Mouse (Mus musculus): Measurements from ENCODE around the gene Mphosph10. TPM values are rescaled to one million over a fixed set of nuclear protein-coding genes. Genes with fewer than 3 reads are reported as not detected.

The Mphosph10 gene
- polyA plus RNA-seq, 1 experiment from 2014 or later = 25.9 TPM

DNA sequence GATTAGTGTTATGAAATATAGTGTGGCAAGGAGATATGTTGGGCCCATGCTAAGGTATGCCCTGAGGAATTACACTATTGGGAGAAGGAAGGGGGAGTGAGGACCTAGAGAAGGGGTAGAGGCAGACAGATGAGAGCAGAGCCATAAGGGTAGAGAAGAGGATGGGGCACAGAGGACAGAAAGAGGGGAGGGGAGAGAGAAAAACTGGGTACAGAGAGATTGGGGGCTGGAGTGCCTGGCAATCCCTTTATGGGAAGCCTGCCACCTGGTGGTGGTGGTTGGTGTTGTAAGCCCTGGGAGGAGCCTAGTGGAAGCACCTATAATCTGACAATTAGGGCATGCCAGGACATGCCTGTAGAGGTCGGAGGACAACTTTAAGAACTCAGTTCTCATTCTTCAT lies 65.2 kb downstream of the Mphosph10 start:
- ATAC-seq (replicated peaks; ENCODE audit: extremely low read depth, insufficient read depth, low FRiP score) = no peak
- H3K9me3 ChIP-seq (replicated peaks; ENCODE audit: control insufficient read depth, low read length) = no peaks in the 10 kb centered on the region
- H3K4me2 ChIP-seq (ENCODE audit: low read depth, low read length) = no peak overlapping the region
- H3K27ac ChIP-seq (ENCODE audit: low read length) = no peak overlapping the region
- H3K9ac ChIP-seq (ENCODE audit: low read length) = no peak overlapping the region
- no peaks in the 10 kb centered on the region for H3K4me1 ChIP-seq (ENCODE audit: control insufficient read depth, insufficient read depth, low read length)
- H3K36me3 ChIP-seq (ENCODE audit: control insufficient read depth, insufficient read depth) = peaks cover 8% of the 10 kb centered on the region
- no peak overlapping the region for H3K4me3 ChIP-seq (ENCODE audit: low read length)
- no peaks in the 10 kb centered on the region for H3K27me3 ChIP-seq (ENCODE audit: control insufficient read depth, insufficient read depth, low read length)
- 30% methylated on average over 1 of the region's 1 CpGs for WGBS

Other genes with a start within 250 kb of the Mphosph10 start
- 0.32 TPM in 1 of 2 replicates, not detected in the other for gene Trpm1, start 238.4 kb downstream of the Mphosph10 start, polyA plus RNA-seq (2015; fragmentation: Nextera tagmentation; extraction: Ambion mirVana)
- gene Mtmr10, start 104.6 kb downstream of the Mphosph10 start, polyA plus RNA-seq (2015; fragmentation: Nextera tagmentation; extraction: Ambion mirVana) = 6.6 TPM in 2 replicates
- gene Fan1, start 18.2 kb downstream of the Mphosph10 start, polyA plus RNA-seq (2015; fragmentation: Nextera tagmentation; extraction: Ambion mirVana) = 3.5 and 3.8 TPM in 2 replicates
- 139 and 143 TPM in 2 replicates for gene Mcee, start 339 bp upstream of the Mphosph10 start, polyA plus RNA-seq (2015; fragmentation: Nextera tagmentation; extraction: Ambion mirVana)
- gene Apba2, start 109.4 kb upstream of the Mphosph10 start, polyA plus RNA-seq (2015; fragmentation: Nextera tagmentation; extraction: Ambion mirVana) = 0.97 and 1.9 TPM in 2 replicates

All from heart, embryonic 16.5 days (tissue).